Mouse (Mus musculus): ENCODE results near the gene 2700081O15Rik. TPM values are rescaled to one million over a fixed set of nuclear protein-coding genes. Genes with fewer than 3 reads are reported as not detected.
"Not testable (repeated sequence)": the region's sequence is repeated elsewhere in the genome, so short reads cannot be mapped to it uniquely, and the experiment has no call there.

The 2700081O15Rik gene
- 15.3 and 17.2 TPM in 2 replicates for polyA plus RNA-seq (2015; fragmentation: Nextera tagmentation; extraction: Ambion mirVana)

GRCm38 (mm10) chr19:7416834-7417735 lies at the start of gene 2700081O15Rik:
2700081O15Rik (plus strand) TSS chr19:7417625.
- Histone ChIP-seq H3K9me3 (no peaks in the 10 kb centered on the region), H3K36me3 (no peaks in the 10 kb centered on the region), H3K9ac (peak within 1 kb of the TSS; percentile 99), H3K4me1 (replicated peaks) (peaks cover 46% of the 10 kb centered on the region), H3K4me2 (peak within 1 kb of the TSS; percentile 93), H3K27me3 (no peaks in the 10 kb centered on the region), H3K27ac (replicated peaks) (peak within 1 kb of the TSS; percentile 99), H3K4me3 (peak within 1 kb of the TSS; percentile 76)
- 1% methylated on average over 94 of the region's 107 CpGs for WGBS
- peak; percentile 36 for ATAC-seq (ENCODE audit: low FRiP score, low read depth)

- not testable (repeated sequence) for H3K4me1 ChIP-seq (replicated peaks); ATAC-seq (ENCODE audit: low FRiP score, low read depth); H3K27ac ChIP-seq (replicated peaks); H3K9ac ChIP-seq; H3K27me3 ChIP-seq; H3K4me3 ChIP-seq; H3K4me2 ChIP-seq; H3K9me3 ChIP-seq
- WGBS, result 83% methylated on average over 4 of the region's 4 CpGs
- peaks cover 60% of the 10 kb centered on the region for H3K36me3 ChIP-seq
Observed at GRCm38 (mm10) chr19:7369469-7369868, 48.0 kb upstream of the 2700081O15Rik start.

GRCm38 (mm10) chr19:7374491-7374890 lies 42.9 kb upstream of the 2700081O15Rik start:
- H3K4me1 ChIP-seq (replicated peaks), result peaks cover 4% of the 10 kb centered on the region; the same call in 1 of the 2 replicates
- H3K4me2 ChIP-seq, result no peak overlapping the region
- no peak overlapping the region for H3K27ac ChIP-seq (replicated peaks)
- no peaks in the 10 kb centered on the region for H3K9me3 ChIP-seq
- H3K9ac ChIP-seq, result no peak overlapping the region
- WGBS, result 96% methylated on average over 8 of the region's 8 CpGs
- H3K36me3 ChIP-seq, result peaks cover 66% of the 10 kb centered on the region
- ATAC-seq (ENCODE audit: low FRiP score, low read depth), result peak; percentile 23; the same call in 1 of the 2 replicates
- H3K27me3 ChIP-seq, result no peaks in the 10 kb centered on the region
- H3K4me3 ChIP-seq, result no peak overlapping the region

DNA sequence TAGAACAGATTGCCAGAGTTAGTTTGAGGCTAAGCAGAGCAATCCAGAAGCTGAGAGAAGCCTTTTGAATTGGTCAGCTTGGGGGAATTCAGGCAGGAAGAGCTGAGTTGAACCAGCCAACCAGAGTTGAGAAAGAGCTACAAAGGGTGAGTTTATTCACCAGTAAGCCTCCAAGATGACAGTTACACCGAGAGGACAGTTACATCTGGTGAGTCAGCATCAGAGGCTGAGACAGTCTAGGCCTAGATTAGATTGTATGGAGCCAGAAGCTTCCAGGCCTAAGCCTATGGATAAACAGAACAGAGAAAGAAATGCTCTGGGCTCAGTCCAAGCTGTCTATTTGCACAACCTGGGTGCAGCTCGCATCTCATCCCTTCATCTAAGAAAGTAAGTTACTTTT lies 39.8 kb upstream of the 2700081O15Rik start:
- H3K36me3 ChIP-seq, result peaks cover 38% of the 10 kb centered on the region
- no peak overlapping the region for H3K4me2 ChIP-seq
- H3K9me3 ChIP-seq, result no peaks in the 10 kb centered on the region
- no peak for ATAC-seq (ENCODE audit: low FRiP score, low read depth)
- no peak overlapping the region for H3K27ac ChIP-seq (replicated peaks)
- peaks cover 29% of the 10 kb centered on the region for H3K4me1 ChIP-seq (replicated peaks)
- H3K9ac ChIP-seq, result no peak overlapping the region
- H3K4me3 ChIP-seq, result no peak overlapping the region
- no peaks in the 10 kb centered on the region for H3K27me3 ChIP-seq
- 83% methylated on average over 2 of the region's 2 CpGs for WGBS

DNA sequence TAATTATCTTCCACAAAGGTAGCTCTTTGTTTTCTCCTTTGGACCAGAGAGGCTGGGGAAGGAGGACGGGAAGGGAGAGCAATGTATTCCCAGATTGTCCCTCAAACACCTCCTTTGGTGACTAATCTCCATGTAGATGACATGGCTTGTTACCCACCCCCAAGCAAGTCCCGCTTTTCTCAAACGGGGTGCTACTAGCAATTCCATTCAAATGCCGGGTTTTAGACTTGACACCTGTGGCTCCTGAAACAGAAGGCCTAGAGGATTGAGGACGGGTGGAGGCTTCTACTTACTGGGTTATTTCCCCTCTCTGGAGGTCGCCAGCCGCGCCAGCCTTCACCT lies 35.5 kb upstream of the 2700081O15Rik start:
- Histone ChIP-seq H3K27me3 (no peaks in the 10 kb centered on the region), H3K27ac (replicated peaks) (peak overlapping the region; percentile 94), H3K36me3 (peaks cover 7% of the 10 kb centered on the region; the same call in 1 of the 2 replicates), H3K4me2 (peak overlapping the region; percentile 63), H3K9me3 (no peaks in the 10 kb centered on the region), H3K9ac (peak overlapping the region; percentile 94), H3K4me1 (replicated peaks) (peaks cover 41% of the 10 kb centered on the region), H3K4me3 (peak overlapping the region; percentile 90)
- ATAC-seq (ENCODE audit: low FRiP score, low read depth), result no peak
- WGBS, result 1% methylated on average over 8 of the region's 8 CpGs

DNA sequence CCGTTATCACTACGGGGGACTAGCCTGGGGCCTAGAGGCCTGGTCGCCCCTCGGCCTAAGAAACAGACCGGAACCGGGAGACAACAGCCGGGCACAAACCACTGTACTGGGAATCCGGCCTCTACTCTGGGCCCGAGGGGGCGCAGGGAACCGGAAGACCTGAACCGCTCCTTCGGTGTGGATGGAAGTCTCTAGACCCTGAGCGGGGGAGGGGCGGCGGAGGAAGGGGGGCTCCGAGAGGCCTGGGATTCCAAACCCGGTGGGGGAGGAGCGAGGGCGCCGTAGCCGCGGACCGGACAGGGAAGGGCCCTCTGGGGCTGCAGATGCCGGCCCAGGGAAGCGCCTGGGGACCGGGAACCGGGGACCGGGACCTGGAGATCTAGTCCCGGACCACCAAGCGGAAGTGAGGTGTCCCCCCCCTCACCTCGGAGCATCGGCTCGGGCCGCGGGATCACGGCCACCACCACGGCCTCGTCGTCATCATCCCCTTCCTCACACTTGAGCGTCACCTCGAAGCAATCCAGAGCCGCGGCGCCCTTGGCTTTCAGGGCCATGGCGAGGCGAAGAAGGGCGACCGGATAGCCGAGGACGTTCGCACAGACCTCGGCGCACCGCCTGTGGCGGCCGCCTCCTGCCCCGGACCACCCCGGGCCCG lies 35.0 kb upstream of the 2700081O15Rik start:
- H3K36me3 ChIP-seq, result peaks cover 7% of the 10 kb centered on the region; the same call in 1 of the 2 replicates
- peaks cover 41% of the 10 kb centered on the region for H3K4me1 ChIP-seq (replicated peaks)
- H3K9ac ChIP-seq, result peak overlapping the region; percentile 94
- H3K9me3 ChIP-seq, result no peaks in the 10 kb centered on the region
- H3K4me3 ChIP-seq, result peak overlapping the region; percentile 90
- no peaks in the 10 kb centered on the region for H3K27me3 ChIP-seq
- H3K27ac ChIP-seq (replicated peaks), result peak overlapping the region; percentile 94
- ATAC-seq (ENCODE audit: low FRiP score, low read depth), result peak; percentile 45; the same call in 1 of the 2 replicates
- peak overlapping the region; percentile 63 for H3K4me2 ChIP-seq
- WGBS, result 0% methylated on average over 59 of the region's 60 CpGs

DNA sequence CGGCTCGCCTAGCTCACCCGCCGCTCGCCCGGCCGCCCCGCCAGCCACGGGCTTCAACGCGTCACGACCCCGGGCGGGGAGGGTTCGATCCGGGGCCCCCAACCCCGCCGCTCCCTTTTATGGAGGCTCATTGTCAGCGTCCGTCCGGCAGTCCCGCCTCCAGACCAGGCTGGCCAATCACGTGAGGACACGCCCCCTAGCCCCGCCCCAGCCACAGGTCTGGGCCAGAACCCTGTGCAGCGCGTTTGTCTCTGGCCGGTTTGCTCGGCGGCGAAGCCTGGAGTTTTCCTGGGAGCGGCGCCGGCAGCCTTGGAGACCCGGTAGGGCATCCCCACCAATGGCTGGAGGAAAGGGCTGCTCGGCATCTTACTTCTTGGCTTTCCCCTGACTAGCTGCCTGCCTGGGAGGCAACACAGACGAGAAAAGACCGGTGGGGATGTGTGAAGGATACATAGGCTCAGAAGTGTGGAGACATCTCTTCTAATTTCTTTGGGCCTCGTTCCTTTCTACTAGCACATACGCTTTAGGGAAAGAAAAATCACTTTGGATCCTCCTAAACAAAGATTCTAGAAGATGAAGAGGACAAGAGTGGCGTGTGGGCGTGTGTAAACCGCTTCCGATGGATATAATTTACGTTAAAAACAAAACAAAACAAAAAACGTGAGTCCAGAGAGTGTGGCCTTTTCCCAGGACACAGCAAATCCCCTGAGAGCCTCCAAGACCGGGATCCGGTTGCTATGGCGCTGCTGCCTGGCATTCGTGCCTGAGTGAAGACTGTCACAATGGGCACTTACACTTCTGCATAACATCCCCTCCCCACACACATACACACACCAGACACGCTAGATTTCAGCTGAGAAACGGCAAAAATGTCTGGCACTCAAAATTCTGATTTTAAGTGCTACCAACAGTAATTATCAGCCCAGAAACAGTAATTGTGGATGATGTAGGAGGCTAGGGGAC lies 34.2 kb upstream of the 2700081O15Rik start, which contains the start of gene Spindoc:
Gene Spindoc, minus strand, starts transcription at position 92 of the 963 bp plus-strand sequence.
- H3K4me1 ChIP-seq (replicated peaks), result peaks cover 41% of the 10 kb centered on the region
- H3K4me2 ChIP-seq, result peak within 1 kb of the TSS; percentile 63
- H3K9ac ChIP-seq, result peak within 1 kb of the TSS; percentile 94
- ATAC-seq (ENCODE audit: low FRiP score, low read depth), result peak; percentile 98
- WGBS, result under 1% methylated on average over 51 of the region's 52 CpGs
- H3K9me3 ChIP-seq, result no peaks in the 10 kb centered on the region
- peak within 1 kb of the TSS; percentile 94 for H3K27ac ChIP-seq (replicated peaks)
- peaks cover 4% of the 10 kb centered on the region; the same call in 1 of the 2 replicates for H3K36me3 ChIP-seq
- peak within 1 kb of the TSS; percentile 90 for H3K4me3 ChIP-seq
- no peaks in the 10 kb centered on the region for H3K27me3 ChIP-seq

DNA sequence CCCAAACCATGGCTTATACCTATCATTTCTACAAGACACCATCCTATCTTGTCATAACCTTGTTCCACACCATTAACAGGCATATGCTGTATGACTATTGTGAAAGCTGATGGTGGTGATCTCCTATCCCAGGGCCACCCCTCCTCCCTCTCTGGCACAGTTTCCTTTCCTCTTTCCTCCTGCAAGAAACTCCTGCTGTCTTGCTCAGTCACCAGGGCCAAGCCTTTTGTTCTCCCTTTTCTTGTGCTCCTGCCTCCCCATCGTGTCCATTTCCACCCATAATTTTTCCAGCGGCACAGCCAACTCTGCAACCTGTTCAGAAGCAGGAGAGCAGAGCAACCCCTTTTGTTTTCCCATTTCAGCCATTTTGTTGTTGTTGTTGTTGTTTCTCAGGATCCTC lies 31.4 kb upstream of the 2700081O15Rik start:
- Histone ChIP-seq H3K36me3 (no peaks in the 10 kb centered on the region), H3K9me3 (no peaks in the 10 kb centered on the region), H3K9ac (no peak overlapping the region), H3K4me1 (replicated peaks) (peaks cover 21% of the 10 kb centered on the region), H3K4me2 (no peak overlapping the region), H3K4me3 (no peak overlapping the region), H3K27ac (replicated peaks) (no peak overlapping the region), H3K27me3 (no peaks in the 10 kb centered on the region)
- no peak for ATAC-seq (ENCODE audit: low FRiP score, low read depth)
- WGBS, result 19% methylated on average over 2 of the region's 2 CpGs

GRCm38 (mm10) chr19:7388488-7388887 lies 28.9 kb upstream of the 2700081O15Rik start:
- Histone ChIP-seq H3K4me3 (no peak overlapping the region), H3K4me1 (replicated peaks) (peaks cover 11% of the 10 kb centered on the region), H3K4me2 (no peak overlapping the region), H3K9ac (no peak overlapping the region), H3K36me3 (no peaks in the 10 kb centered on the region), H3K27me3 (no peaks in the 10 kb centered on the region), H3K9me3 (no peaks in the 10 kb centered on the region), H3K27ac (replicated peaks) (no peak overlapping the region)
- WGBS, result 90% methylated on average over 6 of the region's 6 CpGs
- ATAC-seq (ENCODE audit: low FRiP score, low read depth), result no peak

DNA sequence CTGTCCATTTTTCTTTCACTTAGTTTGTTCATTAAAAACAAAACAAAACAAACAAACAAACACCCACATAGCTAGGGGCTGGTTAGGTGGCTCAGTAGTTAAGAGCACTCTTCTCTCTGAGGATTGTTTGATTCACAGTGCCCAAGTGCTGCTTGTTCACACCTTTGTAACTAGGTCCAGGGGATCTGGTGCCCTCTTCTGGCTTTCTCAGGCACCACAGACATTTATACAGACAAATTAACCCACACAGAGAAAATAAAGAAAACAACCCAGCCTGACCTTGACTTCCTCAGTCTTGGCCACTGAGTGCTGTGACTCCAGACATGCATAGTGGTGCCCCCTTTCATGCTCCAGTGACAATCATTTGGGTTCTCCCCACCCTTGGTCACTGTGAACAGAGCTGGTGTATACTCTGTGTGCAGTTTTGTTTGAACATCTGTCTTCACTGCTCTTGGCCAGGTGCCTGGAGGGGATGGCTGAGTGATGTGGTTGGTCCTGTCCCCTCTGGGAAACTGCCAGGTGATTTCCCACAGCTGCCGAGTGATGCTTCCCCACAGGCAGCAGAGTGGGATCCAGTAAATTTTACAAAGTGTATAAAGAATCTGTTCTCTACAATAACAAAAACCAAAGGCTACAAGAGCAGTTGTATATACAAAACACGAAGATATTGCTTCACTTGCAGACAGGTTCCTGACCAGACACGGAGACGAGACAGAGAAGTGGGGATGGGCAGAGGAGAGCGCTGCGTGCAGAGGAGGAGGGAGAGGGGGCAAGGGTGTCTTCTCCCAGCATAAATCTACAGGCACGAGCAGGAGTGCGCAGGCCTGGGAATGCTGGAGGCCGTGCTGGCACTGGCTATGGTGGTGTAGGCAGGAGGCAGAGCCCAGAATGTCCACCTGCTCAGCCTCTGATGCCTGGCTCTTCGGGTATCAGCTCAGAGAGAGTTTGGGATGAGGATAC lies 20.3 kb upstream of the 2700081O15Rik start:
- H3K36me3 ChIP-seq; ATAC-seq (ENCODE audit: low FRiP score, low read depth); H3K9me3 ChIP-seq; H3K4me1 ChIP-seq (replicated peaks); H3K9ac ChIP-seq; H3K27me3 ChIP-seq; H3K4me2 ChIP-seq; H3K4me3 ChIP-seq; H3K27ac ChIP-seq (replicated peaks): not testable (repeated sequence)
- 63% methylated on average over 9 of the region's 10 CpGs for WGBS

All from hindbrain, embryonic 15.5 days (tissue).